Mouse (Mus musculus): ENCODE measurements at regions not wholly inside any gene's neighbourhood (a gene's known extent, or its start where the extent isn't known, plus 50 kb on each side); places are given as distances from the start of the nearest gene placed in this dataset.
"Not testable (repeated sequence)": the region's sequence is repeated elsewhere in the genome, so short reads cannot be mapped to it uniquely, and the experiment has no call there.

DNA sequence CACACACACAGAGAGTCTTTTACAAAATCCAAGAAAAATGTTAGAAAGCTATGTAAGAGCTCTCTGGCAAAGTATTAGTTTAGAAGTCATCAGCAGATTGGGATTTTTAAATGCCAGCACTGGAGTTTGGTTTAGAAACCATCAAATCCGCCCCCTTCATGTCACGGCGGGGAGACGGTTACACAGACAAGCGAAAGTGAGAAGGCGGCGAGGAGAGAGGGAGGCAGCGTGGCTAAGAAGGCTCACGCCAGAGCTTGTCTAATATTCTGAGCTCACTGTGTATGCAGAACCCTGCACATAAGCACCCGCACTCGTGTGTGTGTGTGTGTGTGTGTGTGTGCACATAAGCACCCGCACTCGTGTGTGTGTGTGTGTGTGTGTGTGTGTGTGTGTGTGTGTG lies 248.6 kb downstream of the Diras2 start:
- no peak overlapping the region for H3K4me3 ChIP-seq
- WGBS: 90% methylated on average over 13 of the region's 13 CpGs
- H3K27ac ChIP-seq (replicated peaks): no peak overlapping the region
- no peaks in the 10 kb centered on the region for H3K36me3 ChIP-seq (replicated peaks)
- peaks cover 3% of the 10 kb centered on the region for H3K4me1 ChIP-seq
- H3K27me3 ChIP-seq (replicated peaks; ENCODE audit: low read depth, poor library complexity, severe bottlenecking): no peaks in the 10 kb centered on the region
- no peaks in the 10 kb centered on the region for H3K9me3 ChIP-seq
- DNase-seq (ENCODE audit: low spot score): no peak

- Histone ChIP-seq H3K27ac (replicated peaks) (no peak overlapping the region), H3K9me3 (no peaks in the 10 kb centered on the region), H3K4me3 (no peak overlapping the region), H3K27me3 (replicated peaks; ENCODE audit: low read depth, poor library complexity, severe bottlenecking) (no peaks in the 10 kb centered on the region), H3K36me3 (replicated peaks) (no peaks in the 10 kb centered on the region), H3K4me1 (peaks cover 5% of the 10 kb centered on the region)
- WGBS: 85% methylated on average over 11 of the region's 11 CpGs
- DNase-seq (ENCODE audit: low spot score): no peak
Observed at GRCm38 (mm10) chr13:52283456-52283855, 247.6 kb downstream of the Diras2 start.

- DNase-seq (ENCODE audit: low spot score): no peak
- Histone ChIP-seq H3K4me3 (no peak overlapping the region), H3K27me3 (replicated peaks; ENCODE audit: low read depth, poor library complexity, severe bottlenecking) (no peaks in the 10 kb centered on the region), H3K9me3 (no peaks in the 10 kb centered on the region), H3K36me3 (replicated peaks) (no peaks in the 10 kb centered on the region), H3K27ac (replicated peaks) (no peak overlapping the region), H3K4me1 (peaks cover 7% of the 10 kb centered on the region)
- 82% methylated on average over 12 of the region's 12 CpGs for WGBS
Observed at GRCm38 (mm10) chr13:52284026-52284801, 246.9 kb downstream of the Diras2 start.

DNA sequence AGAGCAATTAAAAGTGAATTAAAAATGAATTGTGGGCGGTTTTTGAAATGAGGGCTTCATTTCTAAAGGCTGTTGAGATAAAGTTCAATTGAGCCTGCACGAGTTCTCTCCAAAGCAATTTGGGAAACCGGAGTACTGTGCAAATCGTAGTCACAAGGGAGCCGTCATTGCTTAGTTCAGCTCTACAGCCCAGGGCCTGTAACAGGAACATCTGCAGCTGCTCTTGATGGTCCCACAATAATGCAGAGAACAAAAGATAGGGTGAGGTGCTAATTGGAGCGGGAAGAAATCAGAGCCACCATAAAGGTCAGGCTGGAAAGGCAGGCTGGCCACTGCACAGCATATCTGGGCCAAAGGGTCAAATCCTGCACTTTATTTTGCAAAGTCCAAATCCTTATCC lies 242.7 kb downstream of the Diras2 start:
- Histone ChIP-seq H3K4me1 (peaks cover 7% of the 10 kb centered on the region), H3K9me3 (no peaks in the 10 kb centered on the region), H3K27ac (replicated peaks) (no peak overlapping the region), H3K36me3 (replicated peaks) (no peaks in the 10 kb centered on the region), H3K4me3 (no peak overlapping the region), H3K27me3 (replicated peaks; ENCODE audit: low read depth, poor library complexity, severe bottlenecking) (no peaks in the 10 kb centered on the region)
- WGBS: 65% methylated on average over 6 of the region's 6 CpGs
- no peak for DNase-seq (ENCODE audit: low spot score)

DNA sequence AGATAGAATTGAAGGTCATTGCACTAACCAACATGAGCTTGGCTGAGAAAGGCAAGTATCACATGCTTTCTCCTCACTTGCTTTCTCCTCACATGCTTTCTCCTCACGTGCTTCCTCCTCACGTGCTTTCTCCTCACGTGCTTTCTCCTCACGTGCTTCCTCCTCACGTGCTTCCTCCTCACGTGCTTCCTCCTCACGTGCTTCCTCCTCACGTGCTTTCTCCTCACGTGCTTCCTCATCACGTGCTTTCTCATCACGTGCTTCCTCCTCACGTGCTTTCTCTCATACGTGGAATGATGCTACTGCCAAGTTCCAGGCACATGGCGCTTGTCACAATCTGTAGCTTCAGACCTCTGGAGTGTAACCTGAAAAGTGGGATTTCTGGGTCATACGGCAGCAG lies 235.2 kb downstream of the Diras2 start:
- H3K4me1 ChIP-seq: no peaks in the 10 kb centered on the region
- WGBS: 95% methylated on average over 15 of the region's 15 CpGs
- DNase-seq (ENCODE audit: low spot score): no peak
- no peaks in the 10 kb centered on the region for H3K27me3 ChIP-seq (replicated peaks; ENCODE audit: low read depth, poor library complexity, severe bottlenecking)
- no peaks in the 10 kb centered on the region for H3K36me3 ChIP-seq (replicated peaks)
- H3K27ac ChIP-seq (replicated peaks): no peak overlapping the region
- 0 out of 2 replicates have a peak, but pooled peaks cover 2% of the 10 kb centered on the region for H3K9me3 ChIP-seq
- no peak overlapping the region for H3K4me3 ChIP-seq

- Histone ChIP-seq H3K27me3 (replicated peaks; ENCODE audit: low read depth, poor library complexity, severe bottlenecking) (no peaks in the 10 kb centered on the region), H3K9me3 (0 out of 2 replicates have a peak, but pooled peaks cover 2% of the 10 kb centered on the region), H3K36me3 (replicated peaks) (no peaks in the 10 kb centered on the region), H3K4me3 (no peak overlapping the region), H3K27ac (replicated peaks) (no peak overlapping the region), H3K4me1 (no peaks in the 10 kb centered on the region)
- 91% methylated on average over 9 of the region's 9 CpGs for WGBS
- DNase-seq (ENCODE audit: low spot score): no peak
Observed at GRCm38 (mm10) chr13:52296541-52297276, 234.4 kb downstream of the Diras2 start.

DNA sequence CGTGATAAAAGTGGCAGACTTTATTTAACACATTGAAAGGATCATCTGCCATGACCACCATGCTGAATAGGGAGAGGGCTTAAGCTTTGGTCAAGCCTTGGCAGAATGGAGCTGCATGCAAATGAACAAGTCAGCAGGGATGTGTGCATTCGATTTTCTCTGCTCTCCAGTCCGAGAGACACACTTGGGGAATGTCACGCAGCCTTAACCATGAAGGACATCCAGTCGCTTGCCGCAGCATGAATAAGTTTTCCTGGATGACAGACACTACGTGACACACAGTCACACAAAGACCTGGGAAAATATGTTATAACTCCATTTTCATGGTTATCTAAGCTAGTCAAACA lies 233.8 kb downstream of the Diras2 start:
- Histone ChIP-seq H3K27me3 (replicated peaks; ENCODE audit: low read depth, poor library complexity, severe bottlenecking) (no peaks in the 10 kb centered on the region), H3K27ac (replicated peaks) (no peak overlapping the region), H3K4me1 (no peaks in the 10 kb centered on the region), H3K4me3 (no peak overlapping the region), H3K36me3 (replicated peaks) (no peaks in the 10 kb centered on the region), H3K9me3 (0 out of 2 replicates have a peak, but pooled peaks cover 2% of the 10 kb centered on the region)
- DNase-seq (ENCODE audit: low spot score): no peak
- WGBS: 88% methylated on average over 7 of the region's 7 CpGs

DNA sequence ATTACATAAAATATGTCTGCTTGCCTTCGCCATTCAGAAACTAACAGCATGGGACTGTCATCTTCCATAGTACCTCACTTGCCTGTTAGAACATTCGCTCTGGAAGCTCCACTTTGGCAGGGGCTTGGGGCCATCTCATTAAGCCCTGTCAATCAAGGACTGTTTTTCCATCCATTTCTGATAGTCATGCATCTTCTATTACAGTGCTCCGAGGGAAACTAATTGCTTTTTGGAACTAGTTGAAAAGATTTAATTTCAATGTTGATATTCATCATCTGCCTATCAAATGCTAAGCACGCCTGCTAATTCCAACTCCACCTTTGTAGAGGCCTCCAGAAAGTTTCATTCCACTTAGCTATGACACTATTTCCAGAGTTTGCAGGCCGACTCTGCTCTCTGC lies 232.7 kb downstream of the Diras2 start:
- no peak overlapping the region for H3K27ac ChIP-seq (replicated peaks)
- H3K4me3 ChIP-seq: no peak overlapping the region
- no peaks in the 10 kb centered on the region for H3K4me1 ChIP-seq
- H3K9me3 ChIP-seq: 0 out of 2 replicates have a peak, but pooled peaks cover 2% of the 10 kb centered on the region
- no peaks in the 10 kb centered on the region for H3K36me3 ChIP-seq (replicated peaks)
- no peak for DNase-seq (ENCODE audit: low spot score)
- no peaks in the 10 kb centered on the region for H3K27me3 ChIP-seq (replicated peaks; ENCODE audit: low read depth, poor library complexity, severe bottlenecking)
- 78% methylated on average over 5 of the region's 5 CpGs for WGBS

DNA sequence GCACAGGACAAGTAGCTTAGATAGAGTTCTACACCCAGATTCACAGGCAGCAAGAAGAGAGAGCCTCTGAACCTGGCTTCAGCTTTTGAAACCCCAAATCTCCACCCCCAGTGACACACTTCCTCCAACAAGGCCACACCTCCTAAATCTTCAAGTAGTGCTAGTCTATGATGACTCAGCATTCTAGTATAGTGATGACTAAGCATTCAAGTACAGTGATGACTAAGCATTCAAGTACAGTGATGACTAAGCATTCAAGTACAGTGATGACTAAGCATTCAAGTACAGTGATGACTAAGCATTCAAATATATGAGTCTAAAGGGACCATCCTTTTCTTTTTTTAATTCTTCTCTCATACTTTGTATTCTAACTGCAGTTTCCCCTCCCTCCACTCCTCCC lies 225.8 kb downstream of the Diras2 start:
- H3K4me1 ChIP-seq; DNase-seq (ENCODE audit: low spot score); H3K4me3 ChIP-seq; H3K9me3 ChIP-seq; H3K36me3 ChIP-seq (replicated peaks); H3K27me3 ChIP-seq (replicated peaks; ENCODE audit: low read depth, poor library complexity, severe bottlenecking); H3K27ac ChIP-seq (replicated peaks): not testable (repeated sequence)

DNA sequence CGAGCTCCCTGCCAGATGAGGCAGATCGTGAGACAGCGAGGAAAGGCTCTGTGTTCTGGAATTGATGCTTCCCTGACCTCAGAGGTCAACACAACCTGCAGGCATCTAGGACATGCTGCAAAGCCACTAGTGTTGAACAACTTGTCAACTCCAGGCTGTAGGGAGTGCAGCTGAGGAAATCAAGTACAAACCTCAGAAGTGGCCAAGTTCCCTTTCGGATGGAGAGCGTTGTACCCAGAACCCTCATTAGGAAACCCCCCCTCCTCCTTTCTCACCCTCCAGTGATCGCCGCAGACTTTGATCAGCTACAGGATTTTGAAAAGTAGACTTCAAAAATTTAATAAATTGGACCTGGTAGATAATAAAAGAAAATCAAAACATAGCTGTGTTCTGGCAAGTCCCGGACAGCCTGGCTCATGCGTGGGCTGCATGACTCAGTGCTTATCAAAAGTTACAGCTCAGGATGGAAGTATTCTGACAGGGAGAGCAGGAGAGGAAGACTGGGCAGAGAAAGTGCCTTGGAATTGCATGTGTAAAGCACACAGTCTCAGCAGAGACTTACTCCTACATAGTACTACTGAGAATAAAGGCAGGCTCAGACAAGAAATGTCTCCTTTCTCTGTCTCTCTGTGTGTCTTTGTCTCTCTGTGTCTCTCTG lies 224.2 kb downstream of the Diras2 start:
- 70% methylated on average over 9 of the region's 9 CpGs for WGBS
- no peaks in the 10 kb centered on the region for H3K9me3 ChIP-seq
- H3K4me3 ChIP-seq: no peak overlapping the region
- H3K27ac ChIP-seq (replicated peaks): no peak overlapping the region
- no peak for DNase-seq (ENCODE audit: low spot score)
- H3K4me1 ChIP-seq: no peaks in the 10 kb centered on the region
- H3K27me3 ChIP-seq (replicated peaks; ENCODE audit: low read depth, poor library complexity, severe bottlenecking): no peaks in the 10 kb centered on the region
- H3K36me3 ChIP-seq (replicated peaks): no peaks in the 10 kb centered on the region

DNA sequence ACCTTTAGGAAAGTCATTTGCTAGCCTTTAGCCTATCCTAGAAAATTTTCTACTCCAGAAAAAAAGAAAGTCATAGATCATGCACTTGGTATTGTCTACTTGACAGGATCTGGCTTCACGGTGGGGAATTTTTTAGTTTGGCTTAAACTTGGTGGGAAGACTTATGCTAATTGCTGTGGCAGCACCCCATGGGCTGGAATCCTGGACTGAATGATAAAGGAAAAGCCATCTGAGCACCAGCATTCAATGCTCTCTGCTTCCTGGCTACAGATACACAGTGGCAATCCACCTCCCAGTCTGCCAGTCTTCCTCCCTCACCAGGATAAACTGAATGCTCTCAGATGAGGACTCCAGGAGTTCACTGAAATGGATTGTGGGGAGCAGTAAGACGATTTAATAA lies 220.1 kb downstream of the Diras2 start:
- no peak overlapping the region for H3K27ac ChIP-seq (replicated peaks)
- no peaks in the 10 kb centered on the region for H3K36me3 ChIP-seq (replicated peaks)
- no peaks in the 10 kb centered on the region for H3K4me1 ChIP-seq
- H3K27me3 ChIP-seq (replicated peaks; ENCODE audit: low read depth, poor library complexity, severe bottlenecking): no peaks in the 10 kb centered on the region
- 34% methylated on average over 2 of the region's 2 CpGs for WGBS
- H3K9me3 ChIP-seq: no peaks in the 10 kb centered on the region
- DNase-seq (ENCODE audit: low spot score): no peak
- H3K4me3 ChIP-seq: no peak overlapping the region

- DNase-seq (ENCODE audit: low spot score): no peak
- no peaks in the 10 kb centered on the region for H3K9me3 ChIP-seq
- H3K27ac ChIP-seq (replicated peaks): no peak overlapping the region
- no peaks in the 10 kb centered on the region for H3K4me1 ChIP-seq
- WGBS: 90% methylated on average over 2 of the region's 2 CpGs
- H3K4me3 ChIP-seq: no peak overlapping the region
- H3K27me3 ChIP-seq (replicated peaks; ENCODE audit: low read depth, poor library complexity, severe bottlenecking): no peaks in the 10 kb centered on the region
- no peaks in the 10 kb centered on the region for H3K36me3 ChIP-seq (replicated peaks)
Observed at GRCm38 (mm10) chr13:52318276-52318675, 212.8 kb downstream of the Diras2 start.

- Histone ChIP-seq H3K9me3 (no peaks in the 10 kb centered on the region), H3K36me3 (replicated peaks) (no peaks in the 10 kb centered on the region), H3K4me1 (0 out of 2 replicates have a peak, but pooled peaks cover 2% of the 10 kb centered on the region), H3K4me3 (no peak overlapping the region), H3K27ac (replicated peaks) (no peak overlapping the region), H3K27me3 (replicated peaks; ENCODE audit: low read depth, poor library complexity, severe bottlenecking) (no peaks in the 10 kb centered on the region)
- WGBS: 79% methylated on average over 3 of the region's 3 CpGs
- no peak for DNase-seq (ENCODE audit: low spot score)
Observed at GRCm38 (mm10) chr13:52323691-52324090, 207.4 kb downstream of the Diras2 start.
